Mouse (Mus musculus) cerebellum, postnatal 14 days (tissue): ENCODE measurements at regions not wholly inside any gene's neighbourhood (a gene's known extent, or its start where the extent isn't known, plus 50 kb on each side); places are given as distances from the start of the nearest gene placed in this dataset.
"Not testable (repeated sequence)": the region's sequence is repeated elsewhere in the genome, so short reads cannot be mapped to it uniquely, and the experiment has no call there.

Experiments
- DNase-seq, 2 experiments: peaks; one replicate each; pipeline ENCODE4 v3.0.0; 2021; ENCODE audit warnings: mixed read lengths in 2 of 2

- DNase-seq, result no peak
Measured at GRCm38 (mm10) chr9:115426682-115427081, 116.5 kb upstream of the Stt3b start.

GRCm38 (mm10) chr9:115430271-115430670 is 120.0 kb upstream of the Stt3b start:
- DNase-seq, result no peak

GRCm38 (mm10) chr9:115434696-115435095 is 124.5 kb upstream of the Stt3b start:
- DNase-seq, result no peak

GRCm38 (mm10) chr9:115436301-115436700 is 126.1 kb upstream of the Stt3b start:
- DNase-seq, result no peak

GRCm38 (mm10) chr9:115438234-115438633 is 128.0 kb upstream of the Stt3b start:
- not testable (repeated sequence) for DNase-seq

- no peak for DNase-seq
Measured at GRCm38 (mm10) chr9:115446681-115447080, 136.5 kb upstream of the Stt3b start.

- DNase-seq, result no peak
Measured at GRCm38 (mm10) chr9:115450741-115451320, 140.6 kb upstream of the Stt3b start.

- DNase-seq, result no peak
Measured at GRCm38 (mm10) chr9:115454771-115455170, 144.6 kb upstream of the Stt3b start.

GRCm38 (mm10) chr9:115456121-115456520 is 145.9 kb upstream of the Stt3b start:
- DNase-seq, result no peak

- DNase-seq, result no peak
Measured at GRCm38 (mm10) chr9:115456638-115457037, 146.4 kb upstream of the Stt3b start.

GRCm38 (mm10) chr9:115457889-115458710 is 147.9 kb upstream of the Stt3b start:
- peak; percentile 24 to 26 for DNase-seq

GRCm38 (mm10) chr9:115459075-115459474 is 148.9 kb upstream of the Stt3b start:
- not testable (repeated sequence) for DNase-seq

GRCm38 (mm10) chr9:115465326-115465725 is 155.1 kb upstream of the Stt3b start:
- no peak for DNase-seq

- no peak for DNase-seq
Measured at GRCm38 (mm10) chr9:115468641-115469040, 158.4 kb upstream of the Stt3b start.

- no peak for DNase-seq
Measured at GRCm38 (mm10) chr9:115471582-115471981, 161.4 kb upstream of the Stt3b start.

- DNase-seq, result no peak
Measured at GRCm38 (mm10) chr9:115473037-115473436, 162.8 kb upstream of the Stt3b start.

- no peak for DNase-seq
Measured at GRCm38 (mm10) chr9:115473847-115474246, 163.6 kb upstream of the Stt3b start.

GRCm38 (mm10) chr9:115474342-115474741 is 164.1 kb upstream of the Stt3b start:
- no peak for DNase-seq

GRCm38 (mm10) chr9:115476205-115476604 is 166.0 kb upstream of the Stt3b start:
- no peak for DNase-seq

- DNase-seq, result no peak
Measured at GRCm38 (mm10) chr9:115477556-115478220, 167.5 kb upstream of the Stt3b start.

- DNase-seq, result no peak
Measured at GRCm38 (mm10) chr9:115478946-115479345, 168.7 kb upstream of the Stt3b start.

GRCm38 (mm10) chr9:115481176-115481575 is 171.0 kb upstream of the Stt3b start:
- DNase-seq, result no peak

- no peak for DNase-seq
Measured at GRCm38 (mm10) chr9:115483024-115483423, 172.8 kb upstream of the Stt3b start.

GRCm38 (mm10) chr9:115483721-115484120 is 173.5 kb upstream of the Stt3b start:
- DNase-seq, result no peak
